Mouse (Mus musculus) embryo, embryonic 11.5 days (tissue): ENCODE measurements around the gene Pgam1.
"Not testable (repeated sequence)": the region's sequence is repeated elsewhere in the genome, so short reads cannot be mapped to it uniquely, and the experiment has no call there.

Experiments
- DNase-seq: peaks from one replicate; pipeline ENCODE4 v3.0.0-alpha.2; 2012; ENCODE audit warnings: low read depth, low spot score

Pgam1 gene

GRCm38 (mm10) chr19:41910396-41910795, 1.3 kb upstream of the Pgam1 start:
- DNase-seq = no peak

- DNase-seq = no peak
Measured at GRCm38 (mm10) chr19:41912121-41913080, 678 bp downstream of the Pgam1 start.

GRCm38 (mm10) chr19:41913774-41914591, 2.3 kb downstream of the Pgam1 start:
- DNase-seq = no peak

GRCm38 (mm10) chr19:41914592-41914882, 2.8 kb downstream of the Pgam1 start:
- not testable (repeated sequence) for DNase-seq

- DNase-seq = no peak
Measured at GRCm38 (mm10) chr19:41915294-41915693, 3.6 kb downstream of the Pgam1 start.

- DNase-seq = no peak
Measured at GRCm38 (mm10) chr19:41916853-41917252, 5.1 kb downstream of the Pgam1 start.

- DNase-seq = no peak
Measured at GRCm38 (mm10) chr19:41919471-41919870, 7.7 kb downstream of the Pgam1 start.

GRCm38 (mm10) chr19:41920412-41921067, 8.8 kb downstream of the Pgam1 start:
- no peak for DNase-seq

GRCm38 (mm10) chr19:41932686-41933085, 21.0 kb downstream of the Pgam1 start:
- no peak for DNase-seq

GRCm38 (mm10) chr19:41933179-41934086, 21.7 kb downstream of the Pgam1 start, which contains the start of the genes Exosc1 and Zdhhc16:
Exosc1 (minus strand) TSS chr19:41933423.
Zdhhc16 (plus strand) TSS chr19:41933480.
- peak; percentile 96 for DNase-seq

- no peak for DNase-seq
Measured at GRCm38 (mm10) chr19:41934124-41934523, 22.4 kb downstream of the Pgam1 start.

- no peak for DNase-seq
Measured at GRCm38 (mm10) chr19:41935921-41936320, 24.2 kb downstream of the Pgam1 start.

- DNase-seq = no peak
Measured at GRCm38 (mm10) chr19:41938539-41938938, 26.8 kb downstream of the Pgam1 start.

- DNase-seq = no peak
Measured at GRCm38 (mm10) chr19:41943841-41944240, 32.1 kb downstream of the Pgam1 start.

- no peak for DNase-seq
Measured at GRCm38 (mm10) chr19:41952287-41952686, 40.6 kb downstream of the Pgam1 start.

- no peak for DNase-seq
Measured at GRCm38 (mm10) chr19:41953574-41953973, 41.9 kb downstream of the Pgam1 start.
